Mouse (Mus musculus) heart, adult 2 months (tissue): ENCODE data around the gene Kpna6.

Experiments
- CTCF ChIP-seq: fragments of 200-600 bp; IDR thresholded peaks from 2 replicates; pipeline ENCODE4 v1.8.1; 2022; ENCODE audit warnings: antibody characterized with exemption, mild to moderate bottlenecking, moderate library complexity
- EP300 ChIP-seq: fragments of 200-500 bp; IDR thresholded peaks from 2 replicates; pipeline ENCODE4 v1.6.1; 2011; ENCODE audit warnings: low read depth, low read length, control low read depth; ENCODE audit not compliant: insufficient read depth
- POLR2A ChIP-seq: fragments of 200-500 bp; IDR thresholded peaks from 2 replicates; pipeline ENCODE4 v1.6.1; 2011; ENCODE audit warnings: mild to moderate bottlenecking, low read depth, low read length, control low read depth; ENCODE audit not compliant: insufficient read depth

- no peak for TF ChIP-seq CTCF
- TF ChIP-seq POLR2A: no peak
- no peak for TF ChIP-seq EP300
Observed at GRCm38 (mm10) chr4:129631867-129632266, 40.7 kb downstream of the Kpna6 start.
